In the genomic region with DNA sequence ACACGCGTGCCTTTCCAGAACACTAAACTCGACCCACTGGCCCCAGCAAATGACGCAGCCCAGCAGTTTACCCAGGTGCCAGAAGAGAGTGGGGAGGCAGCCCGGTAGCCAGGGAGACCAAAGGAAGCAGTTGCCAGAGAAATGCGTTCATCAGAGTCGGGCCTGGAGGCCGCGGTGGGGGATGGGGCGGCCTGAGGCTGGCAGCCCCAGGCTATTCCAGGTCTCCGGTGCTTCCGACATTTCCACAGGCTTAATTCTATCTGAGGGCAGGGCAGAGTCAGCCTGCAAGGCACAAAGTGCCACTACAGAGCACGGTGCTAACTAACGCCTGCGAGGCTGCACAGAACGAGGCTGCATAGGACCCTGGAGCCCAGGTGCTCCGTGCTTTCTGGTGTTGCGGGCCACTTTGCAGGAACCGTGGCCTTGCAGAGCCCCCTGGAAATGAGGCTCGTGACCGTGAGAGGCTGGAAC, we compare ENCODE assay signal across 9 mouse cellular contexts. TPM values are rescaled to one million over a fixed set of nuclear protein-coding genes. Genes with fewer than 3 reads are reported as not detected.
A peak's percentile ranks its signal among the peaks of the same experiment; 100 is the strongest.
DNase-seq lines count a peak whose midpoint lies in the region; ATAC-seq and TF ChIP-seq lines count a peak whose summit lies in the region.
"Had no signal": no experiment of that assay in that cellular context is flagged by ENCODE, and none has a peak within 500 bp of the region (broad histone marks: within the 10 kb centered on the region; RNA-seq: fewer than 3 reads in every experiment).

No protein-coding gene starts in this region.

- H3K4me3 ChIP-seq in cerebellum, adult 2 months (replicated peaks; ENCODE audit: insufficient read depth, low read depth, low read length) = no peak overlapping the region
- peak overlapping the region; percentile 55 for H3K4me3 ChIP-seq in forebrain, embryonic 12.5 days (replicated peaks)

- no peak for TF ChIP-seq POLR2A in cerebellum, adult 2 months (IDR thresholded peaks at IDR 0.05; ENCODE audit: borderline replicate concordance, insufficient read depth, low read length)

- no peaks in the 10 kb centered on the region for H3K27me3 ChIP-seq in cerebellum, adult 2 months (ENCODE audit: control insufficient read depth, insufficient read depth, low read length)
- peaks cover 62% of the 10 kb centered on the region for H3K27me3 ChIP-seq in forebrain, embryonic 12.5 days

- no peaks in the 10 kb centered on the region for H3K9me3 ChIP-seq in forebrain, embryonic 12.5 days

- H3K4me1 ChIP-seq in cerebellum, adult 2 months (ENCODE audit: control insufficient read depth, insufficient read depth, low read length) = 0 out of 2 replicates have a peak, but pooled peaks cover 3% of the 10 kb centered on the region
- peaks cover 28% of the 10 kb centered on the region for H3K4me1 ChIP-seq in forebrain, embryonic 12.5 days

- H3K4me2 ChIP-seq in forebrain, embryonic 12.5 days = peak overlapping the region; percentile 86

- H3K36me3 ChIP-seq in forebrain, embryonic 12.5 days (replicated peaks) = no peaks in the 10 kb centered on the region

- peak; percentile 25 to 38 for DNase-seq in cerebellum, adult 2 months
- DNase-seq in cerebellum, adult 11 months = no peak
- peak; percentile 83 for DNase-seq in adrenal gland, adult 2 months
- DNase-seq in heart, postnatal 4 days = peak; percentile 34
- DNase-seq in layer of hippocampus, adult 8-10 months (ENCODE audit: low spot score in 2 of 2) = peak; percentile 47 to 60
- peak; percentile 55 for DNase-seq in neural tube, embryonic 10.5 days (ENCODE audit: extremely low spot score, low spot score)

- H3K27ac ChIP-seq in cerebellum, adult 2 months (ENCODE audit: insufficient read depth, low read length) = no peak overlapping the region
- H3K27ac ChIP-seq in forebrain, embryonic 12.5 days = no peak overlapping the region

- 18% methylated on average over 21 of the region's 21 CpGs for WGBS in cerebellum, adult 2 months
- 4% methylated on average over 21 of the region's 21 CpGs for WGBS in forebrain, embryonic 12.5 days

- 0 out of 2 replicates have a peak overlapping the region, but pooled peaks have one; percentile 49 for H3K9ac ChIP-seq in forebrain, embryonic 12.5 days

- TF ChIP-seq CTCF in cerebellum, adult 2 months (IDR thresholded peaks at IDR 0.05; ENCODE audit: borderline replicate concordance, insufficient read depth, low read depth, low read length) = no peak

- peak; percentile 51 for ATAC-seq in forebrain, embryonic 12.5 days (ENCODE audit: low FRiP score)
- ATAC-seq in activated CD4-positive, CD25-positive, alpha-beta regulatory T cell, adult 4 months = no peak

RNA-seq across cellular contexts. Expression of gene Cpeb1, which starts 2.3 kb away (rescaled TPM):
- polyA plus RNA-seq in cerebellum, adult 2 months (2012; rRNA removed) = 84.0 and 89.6 TPM in 2 replicates
- 10 to 100 TPM; 26.2 to 34.6 TPM for total RNA-seq in adrenal gland, adult 2 months (2021)
- polyA plus RNA-seq in adrenal gland, adult 2 months (2012; rRNA removed) = 14.2 and 15.3 TPM in 2 replicates
- polyA plus RNA-seq in forebrain, embryonic 12.5 days (2016; fragmentation: Nextera tagmentation; extraction: Ambion mirVana) = 1.5 and 1.8 TPM in 2 replicates
- 1 to 10 TPM; 7.7 to 8.1 TPM for total RNA-seq in heart, postnatal 4 days (2021)
- 100 to 1,000 TPM; 106 to 143 (median 140) TPM for total RNA-seq in layer of hippocampus, adult 8-10 months (2022)
- polyA plus RNA-seq in activated CD4-positive, CD25-positive, alpha-beta regulatory T cell, adult 4 months (2017; shearing (Covaris generic)) = not detected

RNA-seq across cellular contexts. Expression of gene Ap3b2, which starts 40.7 kb away (rescaled TPM):
- 139 and 141 TPM in 2 replicates for polyA plus RNA-seq in cerebellum, adult 2 months (2012; rRNA removed)
- total RNA-seq in adrenal gland, adult 2 months (2021) = 10 to 100 TPM in 1 of 2 experiments, 1 to 10 TPM in 1; 8.7 to 15.4 TPM
- polyA plus RNA-seq in adrenal gland, adult 2 months (2012; rRNA removed) = 7.4 and 9.5 TPM in 2 replicates
- polyA plus RNA-seq in forebrain, embryonic 12.5 days (2016; fragmentation: Nextera tagmentation; extraction: Ambion mirVana) = 52.0 and 60.1 TPM in 2 replicates
- total RNA-seq in heart, postnatal 4 days (2021) = under 1 TPM; 0.14 TPM
- 100 to 1,000 TPM; 161 to 182 (median 173) TPM for total RNA-seq in layer of hippocampus, adult 8-10 months (2022)
- not detected for polyA plus RNA-seq in activated CD4-positive, CD25-positive, alpha-beta regulatory T cell, adult 4 months (2017; shearing (Covaris generic))
- polyA plus RNA-seq: C2C12 had no signal

RNA-seq across cellular contexts. Expression of gene BC048679, which starts 45.1 kb away (rescaled TPM):
- polyA plus RNA-seq in cerebellum, adult 2 months (2012; rRNA removed) = not detected in 2 replicates
- not detected for total RNA-seq in adrenal gland, adult 2 months (2021)
- not detected in 2 replicates for polyA plus RNA-seq in adrenal gland, adult 2 months (2012; rRNA removed)
- polyA plus RNA-seq in forebrain, embryonic 12.5 days (2016; fragmentation: Nextera tagmentation; extraction: Ambion mirVana) = not detected in 2 replicates
- total RNA-seq in heart, postnatal 4 days (2021) = not detected
- total RNA-seq in layer of hippocampus, adult 8-10 months (2022) = not detected
- polyA plus RNA-seq in activated CD4-positive, CD25-positive, alpha-beta regulatory T cell, adult 4 months (2017; shearing (Covaris generic)) = not detected
- polyA plus RNA-seq: C2C12 had no signal
